Mouse (Mus musculus): ENCODE measurements around the gene Mapk12. TPM values are rescaled to one million over a fixed set of nuclear protein-coding genes. Genes with fewer than 3 reads are reported as not detected.

Gene Mapk12
- polyA plus RNA-seq, 1 experiment from 2014 or later, result 3.1 TPM

GRCm38 (mm10) chr15:89152312-89152711 is 11.8 kb upstream of the Mapk12 start:
- H3K4me2 ChIP-seq (ENCODE audit: low read depth, low read length), result no peak overlapping the region
- peaks cover 7% of the 10 kb centered on the region for H3K4me1 ChIP-seq (ENCODE audit: control insufficient read depth, insufficient read depth, low read length)
- H3K27me3 ChIP-seq (replicated peaks; ENCODE audit: control insufficient read depth, insufficient read depth, low read length), result peaks cover 20% of the 10 kb centered on the region
- no peaks in the 10 kb centered on the region for H3K9me3 ChIP-seq (ENCODE audit: control insufficient read depth, low read length)
- no peak for ATAC-seq
- H3K4me3 ChIP-seq (ENCODE audit: low read length), result no peak overlapping the region
- no peak overlapping the region for H3K27ac ChIP-seq (ENCODE audit: low read length)
- H3K36me3 ChIP-seq (ENCODE audit: control insufficient read depth, insufficient read depth, low read length), result peaks cover 9% of the 10 kb centered on the region
- no peak overlapping the region for H3K9ac ChIP-seq (ENCODE audit: low read depth, low read length)

- H3K4me1 ChIP-seq (ENCODE audit: control insufficient read depth, insufficient read depth, low read length), result peaks cover 17% of the 10 kb centered on the region
- no peaks in the 10 kb centered on the region for H3K9me3 ChIP-seq (ENCODE audit: control insufficient read depth, low read length)
- peaks cover 42% of the 10 kb centered on the region for H3K27me3 ChIP-seq (replicated peaks; ENCODE audit: control insufficient read depth, insufficient read depth, low read length)
- ATAC-seq, result 0 out of 2 replicates have a peak, but pooled peaks have one; percentile 8
- peak overlapping the region; percentile 98 for H3K4me2 ChIP-seq (ENCODE audit: low read depth, low read length)
- peak overlapping the region; percentile 76 for H3K9ac ChIP-seq (ENCODE audit: low read depth, low read length)
- H3K27ac ChIP-seq (ENCODE audit: low read length), result peak overlapping the region; percentile 23; the same call in 1 of the 2 replicates
- peak overlapping the region; percentile 72 for H3K4me3 ChIP-seq (ENCODE audit: low read length)
- H3K36me3 ChIP-seq (ENCODE audit: control insufficient read depth, insufficient read depth, low read length), result no peaks in the 10 kb centered on the region
- WGBS, result 5% methylated on average over 13 of the region's 13 CpGs
These were observed 9.5 kb upstream of the Mapk12 start for GRCm38 (mm10) chr15:89150041-89150390.

GRCm38 (mm10) chr15:89149271-89150040 is 9.0 kb upstream of the Mapk12 start, which contains the start of gene Mapk11:
Gene Mapk11 (minus strand): TSS chr15:89149628.
- peak within 1 kb of the TSS; percentile 23; the same call in 1 of the 2 replicates for H3K27ac ChIP-seq (ENCODE audit: low read length)
- H3K4me1 ChIP-seq (ENCODE audit: control insufficient read depth, insufficient read depth, low read length), result peaks cover 17% of the 10 kb centered on the region
- H3K36me3 ChIP-seq (ENCODE audit: control insufficient read depth, insufficient read depth, low read length), result no peaks in the 10 kb centered on the region
- peaks cover 44% of the 10 kb centered on the region for H3K27me3 ChIP-seq (replicated peaks; ENCODE audit: control insufficient read depth, insufficient read depth, low read length)
- peak; percentile 48 for ATAC-seq
- H3K9me3 ChIP-seq (ENCODE audit: control insufficient read depth, low read length), result no peaks in the 10 kb centered on the region
- H3K4me2 ChIP-seq (ENCODE audit: low read depth, low read length), result peak within 1 kb of the TSS; percentile 98
- peak within 1 kb of the TSS; percentile 76 for H3K9ac ChIP-seq (ENCODE audit: low read depth, low read length)
- peak within 1 kb of the TSS; percentile 72 for H3K4me3 ChIP-seq (ENCODE audit: low read length)
- under 1% methylated on average over 45 of the region's 61 CpGs for WGBS

DNA sequence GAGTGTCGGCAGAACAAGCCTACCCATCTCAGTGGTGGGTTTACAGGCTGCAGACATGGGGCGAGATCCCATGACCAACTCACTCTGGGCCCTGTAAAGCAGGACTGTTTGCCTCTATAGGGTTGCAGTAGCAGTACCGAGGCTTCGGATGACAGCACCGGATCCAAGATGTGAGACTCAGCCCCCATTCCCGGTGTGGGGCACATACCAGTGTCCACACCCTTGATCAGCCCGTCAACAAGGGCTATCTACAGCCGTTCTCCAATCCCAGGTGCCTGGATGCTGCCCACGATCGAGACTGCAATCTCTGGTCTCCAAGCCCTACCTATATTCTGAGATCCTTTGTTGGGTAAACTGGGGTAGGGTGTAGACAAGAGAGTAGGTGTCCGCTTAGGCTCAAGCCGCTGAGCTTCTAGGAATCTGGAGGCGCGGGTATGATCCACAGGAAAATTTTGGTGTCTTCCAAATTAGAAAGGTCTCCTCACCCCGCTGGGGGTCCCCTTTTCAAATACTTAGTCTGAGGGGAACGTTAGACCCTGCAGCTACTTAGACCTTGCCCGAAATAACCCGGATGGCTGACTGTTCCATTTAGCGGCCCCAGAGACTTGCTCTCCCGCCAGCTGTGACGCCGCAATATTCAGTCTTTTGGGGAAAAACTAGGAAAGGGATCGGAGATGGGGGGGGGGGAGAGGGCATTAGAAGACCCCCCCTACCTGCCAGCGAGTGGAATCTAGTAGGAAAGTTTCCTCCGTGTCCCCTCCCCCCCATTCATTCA is 8.2 kb upstream of the Mapk12 start:
- 7% methylated on average over 25 of the region's 25 CpGs for WGBS
- Histone ChIP-seq H3K4me2 (ENCODE audit: low read depth, low read length) (peak overlapping the region; percentile 98), H3K27ac (ENCODE audit: low read length) (no peak overlapping the region), H3K4me3 (ENCODE audit: low read length) (peak overlapping the region; percentile 72), H3K9me3 (ENCODE audit: control insufficient read depth, low read length) (no peaks in the 10 kb centered on the region), H3K36me3 (ENCODE audit: control insufficient read depth, insufficient read depth, low read length) (no peaks in the 10 kb centered on the region), H3K4me1 (ENCODE audit: control insufficient read depth, insufficient read depth, low read length) (peaks cover 17% of the 10 kb centered on the region), H3K9ac (ENCODE audit: low read depth, low read length) (peak overlapping the region; percentile 76), H3K27me3 (replicated peaks; ENCODE audit: control insufficient read depth, insufficient read depth, low read length) (peaks cover 47% of the 10 kb centered on the region)
- no peak for ATAC-seq

GRCm38 (mm10) chr15:89147895-89148294 is 7.4 kb upstream of the Mapk12 start:
- WGBS, result 69% methylated on average over 4 of the region's 4 CpGs
- Histone ChIP-seq H3K4me1 (ENCODE audit: control insufficient read depth, insufficient read depth, low read length) (peaks cover 17% of the 10 kb centered on the region), H3K9me3 (ENCODE audit: control insufficient read depth, low read length) (no peaks in the 10 kb centered on the region), H3K36me3 (ENCODE audit: control insufficient read depth, insufficient read depth, low read length) (no peaks in the 10 kb centered on the region), H3K27ac (ENCODE audit: low read length) (no peak overlapping the region), H3K9ac (ENCODE audit: low read depth, low read length) (no peak overlapping the region), H3K4me3 (ENCODE audit: low read length) (no peak overlapping the region), H3K4me2 (ENCODE audit: low read depth, low read length) (no peak overlapping the region), H3K27me3 (replicated peaks; ENCODE audit: control insufficient read depth, insufficient read depth, low read length) (peaks cover 47% of the 10 kb centered on the region)
- ATAC-seq, result no peak

DNA sequence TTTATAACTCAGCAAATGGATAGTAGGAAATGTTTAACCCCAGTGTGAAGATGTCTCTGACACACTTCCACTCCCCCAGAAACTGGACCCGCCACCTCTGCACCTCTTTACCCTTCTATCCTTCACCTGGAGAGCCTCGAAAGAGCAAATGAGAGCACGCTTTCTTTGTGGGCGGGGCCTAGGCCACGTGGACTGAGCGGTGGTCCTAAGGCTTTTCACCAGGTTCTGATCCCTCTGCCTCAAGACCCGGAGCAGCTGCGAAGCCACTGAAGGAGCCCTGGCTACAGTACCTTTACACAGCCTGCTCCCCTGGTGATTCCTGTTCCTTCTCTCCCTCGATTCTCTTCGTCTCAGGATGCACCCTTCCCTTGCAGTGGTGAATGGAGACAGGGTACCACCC is 7.0 kb upstream of the Mapk12 start:
- no peaks in the 10 kb centered on the region for H3K9me3 ChIP-seq (ENCODE audit: control insufficient read depth, low read length)
- no peak overlapping the region for H3K9ac ChIP-seq (ENCODE audit: low read depth, low read length)
- no peak overlapping the region for H3K4me2 ChIP-seq (ENCODE audit: low read depth, low read length)
- ATAC-seq, result no peak
- H3K27me3 ChIP-seq (replicated peaks; ENCODE audit: control insufficient read depth, insufficient read depth, low read length), result peaks cover 49% of the 10 kb centered on the region
- 23% methylated on average over 10 of the region's 10 CpGs for WGBS
- no peak overlapping the region for H3K27ac ChIP-seq (ENCODE audit: low read length)
- H3K4me3 ChIP-seq (ENCODE audit: low read length), result no peak overlapping the region
- H3K4me1 ChIP-seq (ENCODE audit: control insufficient read depth, insufficient read depth, low read length), result peaks cover 17% of the 10 kb centered on the region
- no peaks in the 10 kb centered on the region for H3K36me3 ChIP-seq (ENCODE audit: control insufficient read depth, insufficient read depth, low read length)

DNA sequence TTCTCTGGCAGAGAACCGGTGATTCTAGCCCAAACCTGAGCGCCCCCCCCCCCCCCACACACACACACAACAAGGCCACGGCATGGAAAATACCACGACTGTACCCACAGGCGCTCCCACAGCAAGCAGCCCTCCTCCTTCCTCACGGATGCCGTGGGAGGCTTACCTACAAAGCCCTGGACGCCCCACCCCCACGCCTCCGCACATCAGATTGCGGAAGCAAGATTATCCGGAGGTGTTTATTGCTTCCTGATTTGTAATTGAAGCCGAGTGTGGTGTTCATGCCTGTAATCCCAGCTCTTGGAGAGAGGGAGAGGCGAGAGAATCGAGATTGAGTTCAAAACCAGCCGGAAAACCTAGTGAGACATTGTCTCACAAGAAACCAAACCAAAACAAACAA is 6.5 kb upstream of the Mapk12 start:
- Histone ChIP-seq H3K9ac (ENCODE audit: low read depth, low read length) (no peak overlapping the region), H3K36me3 (ENCODE audit: control insufficient read depth, insufficient read depth, low read length) (no peaks in the 10 kb centered on the region), H3K4me3 (ENCODE audit: low read length) (peak overlapping the region; percentile 40), H3K4me1 (ENCODE audit: control insufficient read depth, insufficient read depth, low read length) (peaks cover 17% of the 10 kb centered on the region), H3K4me2 (ENCODE audit: low read depth, low read length) (peak overlapping the region; percentile 60), H3K9me3 (ENCODE audit: control insufficient read depth, low read length) (no peaks in the 10 kb centered on the region), H3K27ac (ENCODE audit: low read length) (no peak overlapping the region), H3K27me3 (replicated peaks; ENCODE audit: control insufficient read depth, insufficient read depth, low read length) (peaks cover 50% of the 10 kb centered on the region)
- 7% methylated on average over 15 of the region's 16 CpGs for WGBS
- ATAC-seq, result no peak

DNA sequence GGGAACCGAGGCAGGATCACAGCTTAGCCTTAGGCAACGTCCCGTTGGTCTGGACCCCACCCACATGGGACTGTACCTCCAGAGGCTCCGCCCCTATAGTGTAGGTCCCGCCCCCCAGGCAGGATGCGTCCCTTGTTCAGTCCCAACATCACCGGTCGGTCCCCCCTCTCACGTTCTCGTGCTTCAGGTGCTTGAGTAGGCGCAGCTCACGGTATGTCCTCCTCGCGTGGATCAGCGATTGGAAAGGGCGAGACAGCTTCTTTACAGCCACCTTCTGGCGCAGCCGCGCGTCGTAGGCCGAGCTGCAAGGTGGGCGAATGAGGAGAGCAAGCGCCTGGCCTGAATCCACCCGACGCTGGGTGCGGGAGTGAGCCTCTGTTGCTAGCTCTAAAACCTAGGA is 6.0 kb upstream of the Mapk12 start:
- Histone ChIP-seq H3K4me3 (ENCODE audit: low read length) (peak overlapping the region; percentile 40), H3K9ac (ENCODE audit: low read depth, low read length) (peak overlapping the region; percentile 36), H3K4me1 (ENCODE audit: control insufficient read depth, insufficient read depth, low read length) (peaks cover 17% of the 10 kb centered on the region), H3K9me3 (ENCODE audit: control insufficient read depth, low read length) (no peaks in the 10 kb centered on the region), H3K27me3 (replicated peaks; ENCODE audit: control insufficient read depth, insufficient read depth, low read length) (peaks cover 54% of the 10 kb centered on the region), H3K27ac (ENCODE audit: low read length) (no peak overlapping the region), H3K4me2 (ENCODE audit: low read depth, low read length) (peak overlapping the region; percentile 60), H3K36me3 (ENCODE audit: control insufficient read depth, insufficient read depth, low read length) (no peaks in the 10 kb centered on the region)
- WGBS, result 2% methylated on average over 27 of the region's 27 CpGs
- ATAC-seq, result peak; percentile 36; the same call in 1 of the 2 replicates

DNA sequence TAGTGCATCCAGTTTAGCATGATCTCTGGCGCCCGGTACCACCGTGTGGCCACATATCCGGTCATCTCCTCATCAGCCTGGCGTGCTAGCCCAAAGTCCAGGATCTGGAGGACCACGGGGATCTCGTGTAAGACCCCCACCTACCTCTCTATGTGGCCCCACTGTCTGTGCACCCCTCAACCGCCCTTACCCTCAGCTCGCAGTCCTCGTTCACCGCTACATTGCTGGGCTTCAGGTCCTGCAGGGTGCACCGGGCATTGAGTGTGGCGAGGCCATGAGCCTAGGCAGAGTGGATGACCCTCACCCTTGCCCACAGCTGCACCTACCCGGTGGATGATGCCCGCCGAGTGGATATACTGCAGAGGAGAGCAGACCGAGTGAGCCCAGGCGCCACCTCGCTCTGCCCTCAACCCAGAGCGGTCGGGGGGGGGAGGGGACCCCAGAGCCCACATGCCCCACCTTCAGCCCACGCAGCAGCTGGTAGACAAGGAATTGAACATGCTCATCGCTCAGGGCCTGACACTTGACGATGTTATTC is 5.4 kb upstream of the Mapk12 start:
- 65% methylated on average over 24 of the region's 24 CpGs for WGBS
- H3K4me2 ChIP-seq (ENCODE audit: low read depth, low read length), result no peak overlapping the region
- peaks cover 20% of the 10 kb centered on the region for H3K4me1 ChIP-seq (ENCODE audit: control insufficient read depth, insufficient read depth, low read length)
- no peak overlapping the region for H3K27ac ChIP-seq (ENCODE audit: low read length)
- H3K9me3 ChIP-seq (ENCODE audit: control insufficient read depth, low read length), result no peaks in the 10 kb centered on the region
- no peak overlapping the region for H3K9ac ChIP-seq (ENCODE audit: low read depth, low read length)
- H3K36me3 ChIP-seq (ENCODE audit: control insufficient read depth, insufficient read depth, low read length), result no peaks in the 10 kb centered on the region
- H3K27me3 ChIP-seq (replicated peaks; ENCODE audit: control insufficient read depth, insufficient read depth, low read length), result peaks cover 61% of the 10 kb centered on the region
- H3K4me3 ChIP-seq (ENCODE audit: low read length), result no peak overlapping the region
- no peak for ATAC-seq

Data from intestine, embryonic 16.5 days (tissue).